Mouse (Mus musculus) brain, embryonic 14.5 days (tissue): ENCODE data around the gene Gm13290.

Source experiments
- CTCF ChIP-seq: fragments of 200-500 bp; IDR thresholded peaks from 2 replicates; pipeline ENCODE4 v1.5.1; 2012; ENCODE audit warnings: inconsistent platforms, mild to moderate bottlenecking, moderate library complexity, borderline replicate concordance; ENCODE audit not compliant: insufficient read depth, insufficient read length; ENCODE audit errors: extremely low read depth
- POLR2A ChIP-seq: fragments of 200-500 bp; IDR thresholded peaks from 2 replicates; pipeline ENCODE4 v1.6.1; 2012; ENCODE audit warnings: mild to moderate bottlenecking, inconsistent platforms, borderline replicate concordance; ENCODE audit not compliant: poor library complexity, insufficient read depth, insufficient read length, severe bottlenecking; ENCODE audit errors: extremely low read depth

DNA sequence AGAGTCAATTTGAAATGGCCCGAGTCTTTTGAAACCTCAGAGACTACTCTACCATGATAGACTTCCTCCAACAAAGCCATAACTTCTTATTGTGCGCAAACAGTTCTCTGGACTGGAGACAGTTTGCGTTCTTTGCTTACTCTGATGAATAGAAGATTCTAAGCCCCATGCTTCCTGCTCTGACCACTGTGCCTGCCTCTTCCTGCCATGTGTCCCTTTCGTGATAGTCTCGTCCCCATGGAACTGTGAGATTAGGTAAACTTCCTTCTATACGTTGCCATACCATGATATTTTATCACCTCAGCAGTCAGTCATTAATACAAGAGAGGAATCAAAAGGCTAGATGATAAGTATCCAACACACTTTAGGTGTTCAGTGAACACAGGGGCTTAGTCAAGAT, 46.9 kb upstream of the Gm13290 start:
- TF ChIP-seq CTCF: no peak
- no peak for TF ChIP-seq POLR2A
